Mouse (Mus musculus) kidney, adult 2 months (tissue): ENCODE measurements at regions not wholly inside any gene's neighbourhood (a gene's known extent, or its start where the extent isn't known, plus 50 kb on each side); places are given as distances from the start of the nearest gene placed in this dataset.

Experiments
- CTCF ChIP-seq: fragments of 200-500 bp; conservative IDR thresholded peaks from 2 replicates; pipeline ENCODE4 v1.5.1; 2011; ENCODE audit warnings: low read depth, mild to moderate bottlenecking, control low read depth, low read length, moderate library complexity, mixed read lengths; ENCODE audit not compliant: insufficient read depth, insufficient read length
- POLR2A ChIP-seq: fragments of 200-500 bp; IDR thresholded peaks from one replicate; pipeline ENCODE4 v1.6.1; 2011; ENCODE audit warnings: low read depth, low read length, control low read depth

DNA sequence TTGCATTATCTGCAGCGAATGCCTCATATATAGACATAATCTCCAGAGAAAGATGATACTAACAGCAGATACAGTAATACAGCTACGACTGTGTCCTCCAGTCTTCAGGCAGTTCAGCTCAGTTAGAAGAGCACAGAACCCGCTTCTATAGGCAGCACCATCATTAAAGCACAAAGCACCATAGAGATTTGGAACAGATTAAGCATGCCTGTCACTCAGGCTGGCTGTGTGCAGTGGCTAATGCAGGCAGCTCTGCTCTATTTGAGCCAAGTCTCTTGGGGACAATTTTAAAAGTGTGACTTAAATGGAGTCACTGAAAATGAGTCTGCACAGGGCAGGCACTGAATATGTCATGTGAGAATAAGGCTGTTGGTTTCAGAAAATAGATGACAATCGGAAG, 1660.7 kb upstream of the Flrt2 start:
- TF ChIP-seq CTCF: no peak
- TF ChIP-seq POLR2A: no peak
